Comparison of ENCODE assay signal across 11 mouse cellular contexts in genomic region chr2:129139906-129140305, GRCm38 (mm10). TPM values are rescaled to one million over a fixed set of nuclear protein-coding genes. Genes with fewer than 3 reads are reported as not detected.
DNase-seq lines count a peak whose midpoint lies in the region; ATAC-seq and TF ChIP-seq lines count a peak whose summit lies in the region.
"Had no signal": no experiment of that assay in that cellular context is flagged by ENCODE, and none has a peak within 500 bp of the region (broad histone marks: within the 10 kb centered on the region; RNA-seq: fewer than 3 reads in every experiment).

No protein-coding gene starts in this region.

- H3K4me1 ChIP-seq in forebrain, embryonic 15.5 days: 0 out of 2 replicates have a peak, but pooled peaks cover 5% of the 10 kb centered on the region
- H3K4me1 ChIP-seq in forebrain, embryonic 10.5 days: no peaks in the 10 kb centered on the region
- no peaks in the 10 kb centered on the region for H3K4me1 ChIP-seq in midbrain, embryonic 14.5 days (ENCODE audit: control insufficient read depth, insufficient read depth, low read length)
- no peaks in the 10 kb centered on the region for H3K4me1 ChIP-seq in midbrain, embryonic 16.5 days (ENCODE audit: control insufficient read depth, insufficient read depth, low read length)
- H3K4me1 ChIP-seq in cortical plate, adult 2 months (ENCODE audit: control insufficient read depth, insufficient read depth, low read length): peaks cover 3% of the 10 kb centered on the region

- H3K9me3 ChIP-seq in forebrain, embryonic 15.5 days: no peaks in the 10 kb centered on the region
- H3K9me3 ChIP-seq in forebrain, embryonic 10.5 days: no peaks in the 10 kb centered on the region
- H3K9me3 ChIP-seq in midbrain, embryonic 14.5 days (ENCODE audit: control insufficient read depth, low read length): no peaks in the 10 kb centered on the region
- H3K9me3 ChIP-seq in midbrain, embryonic 16.5 days (replicated peaks; ENCODE audit: control insufficient read depth, low read length, poor library complexity, severe bottlenecking): no peaks in the 10 kb centered on the region

- H3K36me3 ChIP-seq in forebrain, embryonic 15.5 days: no peaks in the 10 kb centered on the region
- H3K36me3 ChIP-seq in forebrain, embryonic 10.5 days (replicated peaks): no peaks in the 10 kb centered on the region
- no peaks in the 10 kb centered on the region for H3K36me3 ChIP-seq in midbrain, embryonic 14.5 days (ENCODE audit: control insufficient read depth, insufficient read depth, low read length)
- no peaks in the 10 kb centered on the region for H3K36me3 ChIP-seq in midbrain, embryonic 16.5 days (ENCODE audit: control insufficient read depth, insufficient read depth, low read length)

- H3K9ac ChIP-seq in forebrain, embryonic 15.5 days (replicated peaks): no peak overlapping the region
- H3K9ac ChIP-seq in midbrain, embryonic 14.5 days (replicated peaks; ENCODE audit: low read length): no peak overlapping the region
- H3K9ac ChIP-seq in midbrain, embryonic 16.5 days (ENCODE audit: low read depth, low read length): no peak overlapping the region

- no peak for TF ChIP-seq POLR2A in cortical plate, adult 2 months (IDR thresholded peaks at IDR 0.05; ENCODE audit: extremely low read depth, insufficient read depth, low read length)

- H3K27me3 ChIP-seq in forebrain, embryonic 15.5 days: no peaks in the 10 kb centered on the region
- no peaks in the 10 kb centered on the region for H3K27me3 ChIP-seq in forebrain, embryonic 10.5 days (ENCODE audit: poor library complexity, severe bottlenecking)
- H3K27me3 ChIP-seq in midbrain, embryonic 14.5 days (ENCODE audit: control insufficient read depth, insufficient read depth, low read length): no peaks in the 10 kb centered on the region
- H3K27me3 ChIP-seq in midbrain, embryonic 16.5 days (ENCODE audit: control insufficient read depth, insufficient read depth, low read depth, low read length): no peaks in the 10 kb centered on the region

- peak; percentile 67; the same call in 1 of the 2 replicates for ATAC-seq in forebrain, embryonic 15.5 days (replicated peaks)
- ATAC-seq in midbrain, embryonic 14.5 days (ENCODE audit: low FRiP score, low TSS enrichment): no peak
- ATAC-seq in midbrain, embryonic 16.5 days: no peak
- ATAC-seq: activated CD4-positive, CD25-positive, alpha-beta regulatory T cell, adult 4 months had no signal

- 60% methylated on average over 10 of the region's 10 CpGs for WGBS in forebrain, embryonic 15.5 days
- WGBS in forebrain, embryonic 10.5 days: 91% methylated on average over 10 of the region's 10 CpGs
- WGBS in midbrain, embryonic 14.5 days: 78% methylated on average over 10 of the region's 10 CpGs
- WGBS in midbrain, embryonic 16.5 days: 78% methylated on average over 10 of the region's 10 CpGs

- H3K4me3 ChIP-seq in forebrain, embryonic 15.5 days: no peak overlapping the region
- H3K4me3 ChIP-seq in forebrain, embryonic 10.5 days: no peak overlapping the region
- no peak overlapping the region for H3K4me3 ChIP-seq in midbrain, embryonic 14.5 days (replicated peaks; ENCODE audit: low read depth, low read length)
- no peak overlapping the region for H3K4me3 ChIP-seq in midbrain, embryonic 16.5 days (ENCODE audit: low read depth, low read length)
- no peak overlapping the region for H3K4me3 ChIP-seq in cortical plate, adult 2 months (ENCODE audit: insufficient read depth, low read length)

- no peak for DNase-seq in forebrain, embryonic 10.5 days (ENCODE audit: extremely low spot score, low spot score)
- DNase-seq in midbrain, embryonic 14.5 days: peak; percentile 3
- peak; percentile 33 for DNase-seq in retina, postnatal 7 days (ENCODE audit: low read depth, low spot score)
- DNase-seq in embryo, embryonic 10.5 days (ENCODE audit: low spot score): no peak
- DNase-seq in lung, postnatal 4 days: no peak
- DNase-seq: kidney, adult 9 months; thymus, adult 18-20 months had no signal

- TF ChIP-seq CTCF in cortical plate, adult 2 months (IDR thresholded peaks at IDR 0.05; ENCODE audit: extremely low read depth, insufficient read depth, low read length): no peak

- peak overlapping the region; percentile 86 for H3K27ac ChIP-seq in forebrain, embryonic 15.5 days (replicated peaks)
- no peak overlapping the region for H3K27ac ChIP-seq in forebrain, embryonic 10.5 days
- no peak overlapping the region for H3K27ac ChIP-seq in midbrain, embryonic 14.5 days (replicated peaks; ENCODE audit: low read depth, low read length)
- no peak overlapping the region for H3K27ac ChIP-seq in midbrain, embryonic 16.5 days (ENCODE audit: low read length)
- 0 out of 2 replicates have a peak overlapping the region, but pooled peaks have one; percentile 4 for H3K27ac ChIP-seq in cortical plate, adult 2 months (ENCODE audit: insufficient read depth, low read length)

- H3K4me2 ChIP-seq in forebrain, embryonic 15.5 days (replicated peaks): no peak overlapping the region; the same call in 1 of the 2 replicates
- H3K4me2 ChIP-seq in midbrain, embryonic 14.5 days (ENCODE audit: low read length): no peak overlapping the region
- H3K4me2 ChIP-seq in midbrain, embryonic 16.5 days (ENCODE audit: low read length): no peak overlapping the region

RNA-seq across cellular contexts. Expression of gene Chchd5, which starts 10.4 kb away (rescaled TPM):
- polyA plus RNA-seq in forebrain, embryonic 15.5 days (2015; fragmentation: Nextera tagmentation; extraction: Ambion mirVana): 22.5 and 26.2 TPM in 2 replicates
- 24.1 and 25.2 TPM in 2 replicates for polyA plus RNA-seq in forebrain, embryonic 10.5 days (2016; fragmentation: Nextera tagmentation; extraction: Ambion mirVana)
- 24.4 and 25.0 TPM in 2 replicates for polyA plus RNA-seq in midbrain, embryonic 14.5 days (2014; fragmentation: Nextera tagmentation; extraction: Ambion mirVana)
- 17.6 and 18.1 TPM in 2 replicates for polyA plus RNA-seq in midbrain, embryonic 16.5 days (2015; fragmentation: Nextera tagmentation; extraction: Ambion mirVana)
- 16.0 and 17.4 TPM in 2 replicates for polyA plus RNA-seq in cortical plate, adult 2 months (2012; rRNA removed)

RNA-seq across cellular contexts. Expression of gene Polr1b, which starts 39.1 kb away (rescaled TPM):
- polyA plus RNA-seq in forebrain, embryonic 15.5 days (2015; fragmentation: Nextera tagmentation; extraction: Ambion mirVana): 17.8 and 19.5 TPM in 2 replicates
- 47.6 and 48.8 TPM in 2 replicates for polyA plus RNA-seq in forebrain, embryonic 10.5 days (2016; fragmentation: Nextera tagmentation; extraction: Ambion mirVana)
- polyA plus RNA-seq in midbrain, embryonic 14.5 days (2014; fragmentation: Nextera tagmentation; extraction: Ambion mirVana): 8.3 and 9.5 TPM in 2 replicates
- polyA plus RNA-seq in midbrain, embryonic 16.5 days (2015; fragmentation: Nextera tagmentation; extraction: Ambion mirVana): 15.6 and 16.1 TPM in 2 replicates
- 27.8 and 32.1 TPM in 2 replicates for polyA plus RNA-seq in cortical plate, adult 2 months (2012; rRNA removed)

RNA-seq across cellular contexts. Expression of gene Slc20a1, which starts 58.7 kb away (rescaled TPM):
- polyA plus RNA-seq in forebrain, embryonic 15.5 days (2015; fragmentation: Nextera tagmentation; extraction: Ambion mirVana): 58.8 TPM in 2 replicates
- polyA plus RNA-seq in forebrain, embryonic 10.5 days (2016; fragmentation: Nextera tagmentation; extraction: Ambion mirVana): 57.2 and 57.9 TPM in 2 replicates
- 42.0 and 59.0 TPM in 2 replicates for polyA plus RNA-seq in midbrain, embryonic 14.5 days (2014; fragmentation: Nextera tagmentation; extraction: Ambion mirVana)
- 64.5 and 67.6 TPM in 2 replicates for polyA plus RNA-seq in midbrain, embryonic 16.5 days (2015; fragmentation: Nextera tagmentation; extraction: Ambion mirVana)
- 141 and 153 TPM in 2 replicates for polyA plus RNA-seq in cortical plate, adult 2 months (2012; rRNA removed)

Comparison
In these comparisons a context has a peak if more than half of its experiments do, and no peak if none do; other contexts are left out.
1. H3K27ac ChIP-seq: peak in forebrain, embryonic 15.5 days (single experiment) and cortical plate, adult 2 months (single experiment); none in forebrain, embryonic 10.5 days (single experiment), midbrain, embryonic 14.5 days (single experiment) and midbrain, embryonic 16.5 days (single experiment).
2. DNase-seq: peak in midbrain, embryonic 14.5 days (single experiment) and retina, postnatal 7 days (single experiment); none in forebrain, embryonic 10.5 days (single experiment), embryo, embryonic 10.5 days (single experiment) and lung, postnatal 4 days (0 of 2).